Mouse (Mus musculus): ENCODE data around the gene Dnaaf3.

Dnaaf3 gene

DNA sequence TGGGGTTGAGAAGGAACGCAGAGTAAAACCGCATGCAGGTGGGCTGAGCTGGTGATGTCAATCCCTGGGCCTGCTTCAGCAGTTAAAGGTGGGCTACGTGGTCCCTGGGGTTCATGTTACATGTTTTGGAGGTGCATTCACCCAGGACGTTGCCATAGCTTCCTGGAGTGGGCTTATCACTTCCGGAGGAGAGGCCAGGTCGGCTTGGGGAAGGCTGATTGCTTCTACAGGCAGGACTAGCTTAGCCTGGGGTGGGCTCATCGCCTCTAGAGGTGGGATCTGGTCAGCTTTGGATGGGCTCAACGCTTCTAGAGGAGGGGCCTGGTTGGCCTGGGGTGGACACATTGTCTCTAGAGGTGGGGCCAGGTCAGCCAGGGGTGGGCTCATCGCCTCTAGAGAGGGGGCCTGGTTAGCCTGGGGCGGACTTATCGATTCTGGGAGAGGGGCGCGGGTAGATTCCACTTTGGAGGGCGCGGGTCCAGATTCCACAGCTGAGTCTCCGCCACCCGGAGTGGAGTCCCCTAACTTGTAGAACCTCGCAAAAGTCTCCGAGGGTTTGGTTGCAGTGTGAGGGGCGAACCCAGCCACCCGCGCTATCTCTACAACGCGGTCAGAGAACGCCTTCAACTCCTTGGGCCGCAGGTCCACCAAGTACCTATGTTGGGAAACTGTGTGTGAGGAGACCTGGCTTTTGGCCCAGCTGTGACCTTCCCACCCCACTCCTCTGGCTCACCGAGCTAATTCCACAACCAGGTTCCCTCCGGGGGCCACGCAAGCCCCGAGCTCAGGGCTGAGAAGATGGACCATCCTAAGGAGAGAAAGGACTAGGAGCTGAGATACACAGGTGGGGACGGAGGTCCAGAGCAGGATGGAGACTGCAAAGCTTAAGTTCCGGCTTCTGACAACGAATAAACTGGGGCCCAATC lies 8.8 kb downstream of the Dnaaf3 start:
- DNase-seq (ENCODE audit: extremely low read depth, insufficient read length, low spot score) = no peak

DNA sequence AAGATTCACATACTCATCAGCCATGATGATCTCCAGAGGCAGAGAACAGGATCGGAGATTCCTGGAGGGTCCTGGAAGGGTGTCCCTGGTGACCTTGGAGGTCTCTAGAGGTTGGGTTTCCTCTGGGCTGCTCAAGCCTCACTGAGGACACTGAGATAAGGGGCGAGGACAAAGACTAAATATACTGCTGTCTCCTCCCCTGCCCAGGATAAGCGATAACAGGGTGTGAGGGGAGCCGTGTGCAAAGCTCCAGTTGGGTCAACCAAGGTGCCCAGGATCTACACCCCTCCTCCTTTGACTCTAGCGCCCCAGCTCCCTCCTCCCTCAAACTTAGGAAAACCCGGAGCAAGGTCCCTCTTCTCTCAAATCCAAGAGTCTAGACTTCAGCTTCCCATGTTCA lies 10.0 kb downstream of the Dnaaf3 start:
- DNase-seq (ENCODE audit: extremely low read depth, insufficient read length, low spot score) = no peak

DNA sequence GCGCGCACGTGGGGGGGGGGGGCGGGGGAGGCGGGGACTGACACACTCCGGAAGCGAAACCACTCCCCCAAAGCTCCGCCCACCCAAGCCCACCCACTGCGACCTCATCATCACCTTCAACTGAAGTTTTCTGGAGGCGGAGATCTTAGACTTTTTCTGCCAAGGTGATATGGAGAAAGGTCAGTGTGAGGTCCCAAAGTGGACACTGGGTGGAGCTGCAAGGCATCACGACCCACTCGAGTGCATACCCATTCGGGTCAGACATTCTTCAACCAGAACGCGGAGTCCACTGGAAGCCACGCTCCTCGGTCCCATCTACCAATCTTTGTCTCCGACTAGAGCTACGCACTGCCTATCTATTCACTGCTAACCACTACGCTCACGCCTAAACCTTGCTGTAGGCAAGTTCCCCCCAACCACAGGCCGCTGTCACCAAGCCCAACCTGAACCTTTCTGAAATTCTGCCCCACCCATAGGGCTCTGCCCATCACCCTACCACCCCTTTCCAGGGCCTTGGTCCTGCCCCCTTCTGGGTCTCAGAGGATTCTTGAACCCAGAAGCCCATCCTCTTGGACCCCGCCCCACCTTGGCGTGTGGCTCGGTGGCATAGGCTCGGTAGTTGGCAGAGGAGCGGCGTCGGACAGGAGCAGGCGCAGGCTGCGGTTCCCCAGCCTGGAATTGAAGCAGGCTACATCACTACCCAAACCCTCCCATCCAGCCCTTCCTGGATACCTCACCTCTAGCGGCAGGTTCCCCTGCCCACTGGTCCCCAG lies 10.8 kb downstream of the Dnaaf3 start:
- DNase-seq (ENCODE audit: extremely low read depth, insufficient read length, low spot score) = no peak

DNA sequence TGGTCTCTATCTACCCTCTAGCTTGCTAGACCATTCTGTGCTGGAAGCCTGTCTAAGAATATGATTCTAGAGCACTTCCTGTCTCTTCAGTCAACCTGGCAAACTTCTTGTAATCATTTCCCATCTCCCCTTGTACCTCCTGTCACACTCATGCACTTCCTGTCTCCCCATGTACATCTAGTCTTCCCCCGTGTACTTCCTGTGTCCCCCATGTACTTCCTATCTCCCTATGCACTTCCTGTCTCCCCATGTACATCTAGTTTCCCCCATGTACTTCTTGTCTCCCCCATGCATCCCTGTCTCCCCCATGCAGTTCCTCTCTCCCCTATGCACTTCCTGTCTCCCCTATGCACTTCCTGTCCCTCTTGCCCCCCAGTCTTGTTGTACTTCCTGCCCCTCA lies 13.8 kb downstream of the Dnaaf3 start:
- DNase-seq (ENCODE audit: extremely low read depth, insufficient read length, low spot score) = no peak

DNA sequence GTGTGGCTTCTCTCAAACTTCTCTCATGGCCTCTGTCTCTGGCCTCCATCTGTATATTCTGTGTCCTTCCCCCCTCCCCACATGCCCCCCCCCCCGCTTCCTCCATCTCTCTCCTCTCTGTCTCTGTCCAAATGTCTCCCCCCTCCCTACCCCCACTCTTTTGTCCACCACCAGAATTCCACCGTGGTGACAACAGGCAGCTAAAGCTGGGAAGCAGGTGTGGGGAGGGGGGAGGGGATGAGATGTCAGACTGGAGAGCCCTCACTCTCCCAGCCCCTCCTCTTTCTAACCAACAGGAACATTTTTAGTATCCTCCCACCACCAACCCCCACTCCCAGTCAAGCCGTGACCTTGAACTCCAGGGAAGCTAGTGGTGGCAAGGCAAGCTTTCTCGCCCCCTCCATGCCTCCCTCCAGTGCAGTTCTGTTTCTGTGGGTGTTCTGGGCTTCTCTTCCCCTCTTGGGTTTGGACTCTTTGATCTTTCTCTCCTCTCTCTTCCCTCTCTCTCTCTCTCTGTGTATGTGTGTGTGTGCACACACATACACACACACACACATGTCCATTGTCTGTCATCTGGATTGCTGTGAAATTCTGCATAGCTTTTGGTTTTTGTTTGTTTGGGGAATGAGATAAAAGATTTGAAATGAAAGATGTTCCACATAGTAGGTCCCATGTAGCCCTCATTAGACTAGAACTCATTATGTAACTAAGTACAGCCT lies 15.8 kb downstream of the Dnaaf3 start, which contains the start of gene Tnnt1:
TSS of gene Tnnt1 (minus strand) at position 51 of the 719 bp plus-strand sequence.
- no peak for DNase-seq (ENCODE audit: extremely low read depth, insufficient read length, low spot score)

DNA sequence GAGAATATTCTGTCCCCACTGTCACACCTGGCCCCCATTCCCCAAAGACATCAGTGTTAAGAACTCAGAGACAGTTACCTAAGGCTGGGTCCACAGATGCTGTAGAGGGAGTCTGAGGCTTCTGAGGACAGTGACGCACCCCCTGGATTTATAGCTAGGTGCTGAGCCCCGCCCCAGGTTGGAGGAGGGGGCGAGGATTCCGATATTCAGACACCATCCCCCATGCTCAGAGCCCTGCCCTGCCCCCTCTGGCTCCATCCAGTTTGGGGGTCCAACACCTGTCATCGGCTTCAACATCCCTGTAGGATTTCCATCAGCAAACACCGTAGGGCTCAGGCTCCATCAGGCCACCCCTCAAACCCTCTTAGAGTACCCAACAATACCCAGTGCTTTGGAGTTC lies 16.4 kb downstream of the Dnaaf3 start:
- DNase-seq (ENCODE audit: extremely low read depth, insufficient read length, low spot score) = no peak

DNA sequence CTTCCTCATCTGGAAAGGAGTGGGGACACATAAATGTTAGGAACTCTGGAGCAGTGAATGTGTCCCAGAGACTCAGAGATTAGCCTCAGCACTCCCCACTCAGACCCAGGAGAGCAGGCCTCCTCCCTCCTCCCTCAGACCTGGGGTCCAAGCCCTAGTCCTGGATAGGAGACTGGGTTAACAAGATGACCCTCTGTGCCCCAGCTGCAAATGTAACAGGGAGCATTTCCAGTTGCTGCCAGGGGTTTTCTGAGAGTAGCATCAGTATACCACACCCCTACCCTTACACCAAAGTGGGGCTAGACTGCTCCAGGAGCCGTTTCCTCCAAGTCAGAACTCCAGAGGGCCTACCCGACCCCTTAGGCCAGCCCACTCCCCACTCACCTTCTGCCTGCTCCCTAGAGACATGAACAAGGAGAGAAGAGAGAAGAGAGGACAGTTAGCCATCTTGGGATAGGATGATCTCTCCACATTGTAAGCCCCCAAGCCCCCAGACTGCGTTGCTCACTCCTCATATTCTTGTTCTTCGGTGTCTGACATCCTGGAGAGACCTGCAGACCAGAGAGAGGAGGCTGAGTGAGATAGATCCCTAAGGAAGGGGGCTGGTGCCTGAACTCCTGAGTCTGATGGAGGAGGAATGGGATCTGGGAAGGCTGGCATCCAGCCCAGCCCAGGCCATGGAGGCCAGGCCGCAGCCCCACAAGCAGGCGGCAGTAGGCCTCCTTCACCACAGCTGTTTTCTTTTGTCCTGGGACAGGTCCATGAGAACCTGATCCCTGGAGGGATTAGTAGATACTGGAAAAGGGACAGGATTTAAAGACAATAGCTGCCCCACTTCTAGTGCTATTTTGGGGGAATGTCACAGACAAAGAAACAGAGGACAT lies 18.2 kb downstream of the Dnaaf3 start:
- DNase-seq (ENCODE audit: extremely low read depth, insufficient read length, low spot score) = no peak

DNA sequence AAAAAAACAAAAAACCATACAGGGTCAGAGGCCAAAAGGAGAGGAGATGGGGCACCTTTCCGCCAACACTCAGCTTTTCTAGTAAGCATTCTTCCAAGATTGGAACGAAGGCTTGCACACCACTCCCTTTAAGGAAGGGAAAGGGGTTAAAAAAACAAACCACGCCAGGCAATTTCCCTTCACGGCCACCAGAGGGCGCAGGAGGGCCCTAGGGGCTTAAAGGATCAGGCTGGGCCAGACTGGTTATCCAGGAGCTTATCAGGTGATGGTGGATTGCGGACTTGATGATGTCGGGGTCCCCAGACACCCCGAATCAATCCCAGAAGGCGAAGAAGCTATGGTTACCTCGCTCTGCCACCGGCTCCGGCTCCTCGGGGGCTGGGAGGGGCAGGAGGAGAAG lies 19.0 kb downstream of the Dnaaf3 start:
- DNase-seq (ENCODE audit: extremely low read depth, insufficient read length, low spot score) = peak; percentile 24

DNA sequence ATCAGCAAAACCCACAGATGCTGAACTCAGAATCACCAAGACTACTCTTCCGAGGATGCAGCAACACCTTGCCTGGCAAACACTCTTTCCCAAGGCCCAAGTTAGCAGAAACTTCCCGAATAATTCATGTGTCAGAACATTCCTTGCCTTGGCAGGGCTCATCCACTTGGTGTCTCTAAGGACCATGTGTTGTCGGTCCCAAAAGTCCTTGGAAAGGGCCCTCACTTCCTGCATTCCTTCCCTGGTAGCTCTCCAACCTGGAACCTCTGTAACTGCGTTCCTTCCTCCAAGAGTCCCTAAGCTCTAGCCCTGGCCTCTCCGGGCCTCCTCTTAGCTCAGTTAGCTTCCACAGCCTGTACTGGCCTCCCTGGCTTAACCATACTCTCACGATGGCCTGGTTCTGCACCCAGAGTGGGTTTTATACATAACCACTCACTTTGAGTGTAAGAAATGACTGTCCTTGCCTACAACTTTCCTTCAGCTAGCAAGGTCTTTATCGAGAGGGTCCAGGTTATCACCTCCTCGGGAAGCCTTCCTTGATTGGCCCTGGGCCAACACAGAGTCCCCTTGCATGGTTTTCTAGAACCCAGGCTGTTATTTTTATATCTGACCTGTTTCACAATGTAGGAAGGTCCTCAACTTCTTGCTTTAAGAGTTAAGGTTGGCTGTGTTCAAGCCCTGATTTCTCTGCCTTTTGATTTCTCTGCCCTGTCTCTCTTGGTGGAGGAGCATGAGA lies 20.6 kb downstream of the Dnaaf3 start:
- DNase-seq (ENCODE audit: extremely low read depth, insufficient read length, low spot score) = no peak

DNA sequence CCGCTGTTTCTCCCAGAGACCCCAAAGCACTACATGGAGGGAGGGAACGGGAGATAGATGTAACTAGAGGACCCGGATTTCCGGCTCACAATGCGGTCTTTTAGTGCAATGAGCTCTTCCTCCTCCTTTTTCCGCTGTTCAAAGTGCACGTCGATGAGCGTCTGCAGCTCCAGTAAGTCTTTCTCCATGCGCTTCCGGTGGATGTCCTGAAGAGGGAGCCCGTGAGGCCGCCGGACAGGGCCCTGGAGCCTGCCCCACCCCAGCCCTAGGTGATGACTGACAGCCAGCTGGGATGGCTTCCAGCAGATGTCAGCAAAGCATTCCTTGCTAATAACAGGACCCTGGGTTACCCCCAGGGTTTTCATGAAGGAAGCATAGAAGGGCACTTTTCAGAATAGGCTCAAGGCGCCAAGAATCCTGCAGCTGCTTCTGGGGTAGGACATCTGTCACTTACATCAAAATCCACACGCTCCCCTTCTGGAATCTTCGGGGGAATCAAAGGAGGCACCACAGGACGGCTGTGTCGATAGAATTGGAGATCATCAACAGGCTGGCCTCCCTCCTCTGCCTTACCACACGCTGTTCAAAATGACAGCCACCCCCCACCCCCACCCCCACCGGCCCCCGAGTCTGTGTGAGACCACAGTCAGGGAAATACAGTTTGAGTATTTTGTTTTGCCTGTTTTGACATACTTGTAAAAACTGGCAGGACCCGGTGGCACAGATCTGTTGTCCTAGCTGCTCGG lies 22.2 kb downstream of the Dnaaf3 start:
- DNase-seq (ENCODE audit: extremely low read depth, insufficient read length, low spot score) = peak; percentile 57

DNA sequence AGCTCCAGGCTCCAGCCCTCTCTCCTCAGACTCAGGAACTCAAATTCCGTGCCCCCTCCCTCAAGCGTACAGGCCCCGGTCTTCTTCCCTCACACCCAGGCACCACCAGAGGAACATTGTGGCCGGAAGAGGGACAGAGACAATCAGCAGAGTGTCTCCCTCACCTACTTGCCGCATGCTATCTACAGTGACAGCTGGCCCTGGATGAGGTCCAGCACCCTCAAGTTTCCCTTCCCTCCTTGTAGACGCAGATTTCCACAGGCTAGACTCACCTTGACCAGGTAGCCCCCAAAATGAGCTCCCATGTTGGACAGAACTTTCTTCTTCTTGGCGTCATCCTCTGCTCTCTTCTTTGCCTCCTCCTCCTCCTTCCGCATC lies 23.5 kb downstream of the Dnaaf3 start:
- no peak for DNase-seq (ENCODE audit: extremely low read depth, insufficient read length, low spot score)

DNA sequence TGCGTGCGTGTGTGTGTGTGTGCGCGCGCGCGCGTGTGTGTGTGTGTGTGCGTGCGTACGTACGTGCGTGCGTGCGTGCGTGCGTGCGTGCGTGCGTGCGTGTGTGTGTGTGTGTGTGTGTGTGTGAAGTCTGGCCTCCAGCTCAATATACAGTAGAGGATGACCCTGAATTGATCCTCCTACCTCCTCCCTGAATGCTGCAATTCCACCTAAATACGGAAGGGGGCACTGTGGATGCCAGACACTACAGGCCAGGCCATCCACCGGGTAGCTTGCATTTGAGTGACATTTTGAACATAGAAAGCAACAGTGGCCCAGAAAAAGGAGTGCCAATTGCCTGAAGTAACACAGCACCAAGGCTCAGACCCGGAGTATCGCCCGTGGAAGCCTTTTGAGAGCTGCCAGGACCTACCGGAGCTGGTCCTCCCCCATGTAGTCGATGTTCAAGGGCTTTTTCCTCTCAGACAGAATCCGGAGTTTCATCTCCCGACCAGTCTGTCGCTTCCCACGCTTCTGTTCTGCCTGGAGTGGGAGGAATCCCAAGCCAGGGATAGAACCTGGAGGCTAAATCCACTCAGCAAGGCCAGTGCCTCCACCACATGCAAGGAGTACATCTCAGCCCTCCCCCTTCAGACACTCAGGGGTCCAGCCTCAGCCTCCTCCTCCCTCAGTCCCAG lies 24.1 kb downstream of the Dnaaf3 start:
- DNase-seq (ENCODE audit: extremely low read depth, insufficient read length, low spot score) = no peak

DNA sequence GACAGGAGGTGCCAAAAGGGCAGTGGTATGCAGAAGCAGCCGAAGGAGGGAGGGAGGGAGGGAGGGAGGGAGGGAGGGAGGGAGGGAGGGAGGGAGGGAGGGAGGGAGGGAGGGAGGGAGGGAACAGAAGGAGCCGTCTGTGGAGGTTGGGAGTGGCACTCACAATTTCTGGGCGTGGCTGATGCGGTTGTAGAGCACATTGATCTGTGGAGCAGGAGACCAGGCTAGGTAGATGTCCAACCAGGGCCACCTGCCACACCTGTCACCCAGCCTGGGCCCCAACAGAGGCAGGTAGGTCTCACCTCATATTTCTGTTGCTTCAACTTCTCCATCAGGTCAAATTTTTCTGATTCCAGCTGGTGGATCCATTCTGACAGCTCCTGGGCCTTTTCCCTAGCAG lies 25.0 kb downstream of the Dnaaf3 start:
- no peak for DNase-seq (ENCODE audit: extremely low read depth, insufficient read length, low spot score)

DNA sequence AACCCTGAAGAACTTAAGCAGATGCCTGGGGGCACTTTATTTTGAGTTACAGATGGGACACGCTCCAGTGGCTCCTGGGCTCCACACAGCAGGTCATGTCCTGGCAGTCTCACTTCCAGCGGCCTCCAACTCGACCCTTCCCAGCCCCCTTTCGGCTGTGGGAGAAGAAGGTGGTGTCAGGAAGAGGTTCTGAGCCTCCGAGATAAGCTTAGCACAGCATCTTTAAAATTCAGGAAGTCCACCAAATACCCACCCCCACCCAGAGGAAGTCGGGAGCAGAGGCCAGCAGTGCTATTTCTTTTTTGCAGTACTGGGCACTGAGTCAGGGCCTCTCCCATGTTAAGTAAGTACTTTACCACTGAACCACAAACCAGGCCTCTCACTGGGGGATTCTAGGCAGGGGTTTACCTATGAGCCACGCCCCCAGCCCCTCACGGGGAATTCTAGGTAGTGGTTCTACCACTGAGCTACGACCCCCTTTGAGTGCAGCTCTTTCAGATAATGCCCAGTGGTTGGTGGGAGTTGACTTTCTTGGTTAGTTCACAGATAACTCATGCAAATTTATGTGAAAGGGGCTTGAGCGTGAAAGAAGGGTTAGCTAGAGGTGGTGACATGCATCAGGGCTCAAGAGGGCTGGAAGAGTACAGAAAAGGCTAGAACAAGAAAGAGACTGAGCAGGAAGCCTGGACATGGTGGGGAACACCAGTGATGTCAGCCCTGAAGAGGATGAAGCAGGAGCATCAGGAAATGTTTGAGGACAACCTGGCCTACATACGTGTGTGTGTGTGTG lies 27.4 kb downstream of the Dnaaf3 start:
- no peak for DNase-seq (ENCODE audit: extremely low read depth, insufficient read length, low spot score)

DNA sequence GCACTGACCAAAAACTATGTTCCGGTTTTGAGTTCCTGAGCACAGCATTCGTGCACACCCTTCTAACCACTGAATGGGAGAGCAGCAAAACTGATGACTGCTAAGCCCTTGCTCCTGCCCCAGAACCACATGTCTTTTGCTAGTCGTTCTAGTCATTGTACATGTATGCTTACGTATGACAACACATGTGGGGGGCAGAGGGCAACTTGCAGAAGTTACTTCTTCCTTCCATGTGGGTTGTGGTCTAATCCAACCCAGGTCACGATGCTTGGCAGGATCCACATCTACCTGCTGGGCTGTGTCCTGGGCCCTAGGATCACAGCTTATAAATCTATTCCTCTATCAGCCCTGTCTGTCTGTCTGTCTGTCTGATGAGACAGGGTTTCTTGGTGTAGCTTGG lies 28.4 kb downstream of the Dnaaf3 start:
- DNase-seq (ENCODE audit: extremely low read depth, insufficient read length, low spot score) = no peak

DNA sequence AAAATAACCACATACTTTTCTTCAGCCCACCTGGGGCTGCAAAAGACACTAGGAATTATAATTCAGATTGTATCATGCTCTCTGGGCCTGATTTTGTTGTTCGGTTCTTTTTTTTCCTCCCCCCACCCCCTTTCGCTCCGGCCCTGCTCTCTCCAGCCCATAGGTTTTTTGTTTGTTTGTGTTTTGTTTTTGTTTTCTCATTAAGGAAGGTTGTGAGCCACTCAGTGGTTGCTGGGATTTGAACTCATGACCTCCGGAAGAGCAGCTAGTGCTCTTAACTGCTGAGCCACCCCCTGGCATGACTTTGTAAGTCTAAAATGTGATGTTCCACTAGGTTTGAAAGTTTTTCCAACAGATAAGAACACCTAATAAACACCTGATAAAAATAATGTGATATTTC lies 29.2 kb downstream of the Dnaaf3 start:
- DNase-seq (ENCODE audit: extremely low read depth, insufficient read length, low spot score) = no peak

DNA sequence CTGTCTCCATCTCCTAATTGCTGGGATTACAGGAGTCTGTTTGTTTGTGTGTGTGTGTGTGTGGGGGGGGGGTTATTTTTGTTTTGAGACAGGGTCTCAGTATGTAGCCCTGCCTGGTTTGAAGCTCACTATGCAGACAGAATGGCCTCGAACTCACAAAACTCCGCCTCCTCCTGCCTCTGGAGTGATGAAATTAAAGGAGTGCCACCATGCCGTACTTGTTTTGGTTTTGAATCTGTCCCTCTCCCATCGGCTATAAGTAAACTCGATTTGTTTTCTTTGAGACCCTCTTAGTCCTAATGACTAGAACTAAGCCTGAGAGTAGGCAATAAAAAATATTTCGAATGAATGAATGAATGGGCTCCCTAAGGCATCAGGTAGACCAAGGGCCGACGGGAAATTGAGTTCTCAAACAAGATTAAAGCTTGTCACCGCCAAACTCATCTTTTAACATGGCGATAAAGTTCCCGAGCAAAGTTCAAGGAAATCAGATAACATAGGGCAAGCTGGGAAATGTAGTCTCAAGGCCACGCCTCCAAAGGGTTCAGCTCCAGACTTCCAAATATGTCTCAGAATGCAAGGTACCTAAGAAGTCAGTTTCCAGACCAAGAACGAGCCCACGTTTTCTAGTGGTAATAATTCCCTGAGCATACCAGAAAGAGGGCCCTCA lies 29.7 kb downstream of the Dnaaf3 start:
- peak; percentile 35 for DNase-seq (ENCODE audit: extremely low read depth, insufficient read length, low spot score)
